Mouse (Mus musculus): ENCODE results near the gene Cdpf1. TPM values are rescaled to one million over a fixed set of nuclear protein-coding genes. Genes with fewer than 3 reads are reported as not detected.

Gene Cdpf1
- polyA plus RNA-seq (2012; rRNA removed): 11.8 and 12.6 TPM in 2 replicates

DNA sequence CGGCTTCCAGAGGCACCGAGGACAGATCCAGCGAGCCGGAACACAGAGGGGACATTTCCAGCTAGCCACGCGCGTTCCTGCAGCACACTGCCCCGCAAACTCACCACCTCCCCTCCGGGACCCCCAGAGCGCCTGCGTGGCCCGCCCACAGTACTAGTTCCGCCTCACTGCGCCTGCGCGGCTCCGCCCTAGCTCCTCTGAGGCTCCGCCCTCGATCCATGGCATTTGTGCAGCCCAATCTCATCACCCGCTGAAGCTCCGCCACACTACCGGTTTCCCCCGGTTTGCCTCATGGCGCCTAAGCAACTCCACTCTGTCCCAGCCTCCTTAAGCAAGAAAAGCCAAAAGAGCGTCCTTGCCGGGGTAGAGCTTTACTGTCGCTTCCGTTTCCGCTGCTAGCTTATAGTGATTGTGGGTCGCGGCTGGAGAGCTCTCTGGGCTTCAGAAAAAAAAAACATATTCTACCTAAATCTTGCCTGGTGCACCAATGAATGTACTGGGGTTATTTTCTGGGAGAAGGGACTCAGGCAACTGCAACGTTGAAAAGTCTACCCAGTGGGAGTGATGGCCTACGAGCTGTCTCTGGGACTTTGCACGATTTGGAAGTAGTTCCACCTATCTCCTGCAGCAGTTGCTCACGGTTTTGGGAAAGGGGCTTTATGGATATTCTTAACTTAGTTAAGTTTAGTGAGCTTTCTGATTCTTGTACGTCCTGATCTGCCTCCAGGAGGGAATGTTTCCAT, at the start of gene Cdpf1:
TSS of gene Cdpf1 (minus strand) at position 163 of the 743 bp plus-strand sequence.

DNA sequence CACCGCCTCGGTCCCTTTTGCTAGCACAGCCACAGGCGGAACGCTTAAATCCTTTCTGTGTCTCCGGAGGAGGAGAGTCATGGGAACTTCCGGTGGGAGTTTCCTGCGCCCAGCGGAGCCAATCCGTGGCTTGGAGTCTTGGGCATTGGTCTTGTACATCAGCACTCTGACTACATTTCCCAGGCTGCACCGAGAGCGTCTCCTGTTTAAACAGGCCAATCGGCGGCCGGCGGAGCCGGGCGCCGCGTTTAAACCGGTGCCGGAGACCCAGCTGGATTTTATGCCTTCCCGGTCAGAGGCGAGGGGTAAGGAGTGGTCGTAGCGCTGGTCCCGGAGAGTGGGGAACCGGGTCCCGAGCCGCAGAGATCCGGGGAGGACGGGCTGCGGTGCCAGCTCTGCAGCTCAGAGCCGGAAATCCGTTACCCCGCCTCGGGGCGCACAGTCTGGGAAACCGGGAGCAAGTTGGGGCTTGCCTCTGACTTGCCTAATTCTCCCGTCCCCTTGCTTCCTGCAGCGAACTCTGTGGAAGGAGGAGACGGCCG, 48.1 kb upstream of the Cdpf1 start, which contains the start of gene Gtse1:
TSS of gene Gtse1 (plus strand) at position 256 of the 542 bp plus-strand sequence.

DNA sequence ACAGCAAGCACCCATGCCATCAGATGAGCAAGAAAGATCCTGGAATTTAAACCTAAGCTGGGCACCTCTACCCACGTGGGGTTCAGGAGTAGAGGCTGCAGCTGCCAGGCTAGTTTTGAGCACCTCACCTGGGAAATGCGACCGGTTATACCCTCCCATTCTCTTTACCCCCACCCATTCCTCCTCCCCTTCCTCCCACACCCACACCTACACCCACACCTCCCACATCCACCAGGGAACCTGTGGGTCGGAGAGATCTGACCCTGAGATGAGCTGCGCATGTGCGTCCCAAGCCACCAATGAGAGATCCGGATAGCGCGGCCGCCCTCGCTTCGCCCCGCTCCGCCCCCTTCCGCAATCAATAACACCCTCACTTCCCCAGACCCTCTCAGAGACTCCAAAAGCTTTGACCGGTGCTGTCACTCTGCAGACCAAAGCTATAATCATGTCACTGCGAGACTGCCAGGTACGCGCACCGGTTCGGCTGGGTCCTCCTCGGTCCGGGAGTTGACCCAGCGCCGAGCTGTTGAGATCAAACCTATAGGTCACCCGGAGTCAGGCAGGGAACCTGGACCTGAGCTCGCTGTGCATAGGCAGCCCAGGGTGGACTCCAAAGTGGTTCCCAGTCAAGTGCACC, 20.6 kb upstream of the Cdpf1 start, which contains the start of gene Ttc38:
TSS of gene Ttc38 (plus strand) at position 353 of the 637 bp plus-strand sequence.

DNA sequence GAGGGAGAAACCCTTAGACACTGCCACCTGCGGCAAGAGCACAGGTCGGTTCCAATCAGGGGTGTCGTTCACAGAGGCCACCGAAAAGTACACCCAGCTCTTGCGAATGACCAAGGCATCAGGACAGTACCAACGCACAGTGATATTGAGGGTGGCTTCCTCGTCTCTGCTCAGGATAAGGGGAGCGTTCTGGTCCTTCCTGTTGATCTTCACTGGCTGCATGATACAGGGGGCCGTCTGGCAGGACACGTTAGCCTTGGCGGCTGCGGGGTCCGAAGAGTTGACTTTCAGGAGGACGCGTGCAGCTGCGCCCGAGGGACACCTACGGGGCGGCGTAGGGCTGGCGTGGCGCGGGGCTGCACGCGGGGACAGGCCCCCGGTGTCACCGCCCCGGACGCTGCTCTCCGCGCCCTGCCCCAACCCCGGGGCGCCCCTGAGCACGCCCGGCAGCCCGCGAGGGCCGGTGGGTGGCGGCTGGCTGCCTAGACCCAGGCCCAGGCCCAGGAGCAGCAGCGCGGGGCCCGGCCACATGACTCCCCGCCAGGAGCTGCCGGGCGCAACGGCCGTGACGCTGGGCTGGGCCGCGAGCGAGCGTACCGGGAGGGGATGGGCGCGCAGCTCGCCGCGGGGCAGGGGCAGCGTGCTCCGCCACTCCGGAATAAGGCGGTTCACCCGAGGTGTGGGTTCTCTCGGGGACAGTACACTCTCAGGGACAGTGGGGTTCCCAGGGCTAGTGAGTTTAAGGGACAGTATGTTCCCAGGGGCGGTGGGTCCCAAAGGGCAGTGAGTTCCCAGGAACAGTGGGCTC, 9.9 kb upstream of the Cdpf1 start, which contains the start of gene Pkdrej:
TSS of gene Pkdrej (minus strand) at position 532 of the 808 bp plus-strand sequence.

Other genes with a start within 250 kb of the Cdpf1 start
- gene Wnt7b, start 229.2 kb downstream of the Cdpf1 start, polyA plus RNA-seq (2012; rRNA removed): 0.15 and 0.20 TPM in 2 replicates
- gene Ppara, start 76.7 kb downstream of the Cdpf1 start, polyA plus RNA-seq (2012; rRNA removed): 74.5 and 79.8 TPM in 2 replicates
- gene Pkdrej, start 10.0 kb upstream of the Cdpf1 start, polyA plus RNA-seq (2012; rRNA removed): 0.05 and 0.06 TPM in 2 replicates
- gene Ttc38, start 20.6 kb upstream of the Cdpf1 start, polyA plus RNA-seq (2012; rRNA removed): 6.8 and 7.7 TPM in 2 replicates
- gene Gtse1, start 48.0 kb upstream of the Cdpf1 start, polyA plus RNA-seq (2012; rRNA removed): 8.9 and 10.1 TPM in 2 replicates
- gene Trmu, start 67.6 kb upstream of the Cdpf1 start, polyA plus RNA-seq (2012; rRNA removed): 13.9 and 17.7 TPM in 2 replicates
- gene Celsr1, start 222.1 kb upstream of the Cdpf1 start, polyA plus RNA-seq (2012; rRNA removed): 0.15 and 0.17 TPM in 2 replicates
- 6.1 and 6.4 TPM in 2 replicates for gene Gramd4, start 246.0 kb upstream of the Cdpf1 start, polyA plus RNA-seq (2012; rRNA removed)

Data from liver, embryonic 18 days (tissue).